Mouse (Mus musculus) liver, embryonic 13.5 days (tissue): ENCODE results near the gene Zfp738. TPM values are rescaled to one million over a fixed set of nuclear protein-coding genes. Genes with fewer than 3 reads are reported as not detected.
"Not testable (repeated sequence)": the region's sequence is repeated elsewhere in the genome, so short reads cannot be mapped to it uniquely, and the experiment has no call there.

Source experiments
- ATAC-seq: fragments of 200-750 bp; cut with Nextera tagmentation; 2 replicates; pipeline ENCODE4 v1.8.0; 2017; ENCODE audit warnings: low read depth, mild to moderate bottlenecking, moderate number of reproducible peaks, moderate library complexity
- DNase-seq: peaks from one replicate; pipeline ENCODE4 v3.0.0; 2022
- H3K27ac ChIP-seq: fragments of 300-500 bp; sonication (generic); 2 replicates; pipeline ENCODE4 v1.5.1; 2015; ENCODE audit warnings: moderate library complexity, mild to moderate bottlenecking, inconsistent platforms
- H3K27me3 ChIP-seq: fragments of 300-500 bp; sonication (generic); 2 replicates; pipeline ENCODE4 v1.6.1; 2015; ENCODE audit warnings: mild to moderate bottlenecking, inconsistent platforms
- H3K36me3 ChIP-seq: fragments of 300-500 bp; sonication (generic); 2 replicates; pipeline ENCODE4 v1.6.1; 2015; ENCODE audit warnings: mild to moderate bottlenecking, inconsistent platforms
- H3K4me1 ChIP-seq: fragments of 300-500 bp; sonication (generic); replicated peaks from 2 replicates; pipeline ENCODE4 v1.6.1; 2015; ENCODE audit warnings: inconsistent platforms
- H3K4me2 ChIP-seq: fragments of 300-500 bp; sonication (generic); 2 replicates; pipeline ENCODE4 v1.6.1; 2015; ENCODE audit warnings: inconsistent platforms, mild to moderate bottlenecking, moderate library complexity
- H3K4me3 ChIP-seq: fragments of 300-500 bp; sonication (generic); replicated peaks from 2 replicates; pipeline ENCODE4 v1.5.1; 2015; ENCODE audit warnings: mild to moderate bottlenecking, inconsistent platforms
- H3K9ac ChIP-seq: fragments of 300-500 bp; sonication (generic); 2 replicates; pipeline ENCODE4 v1.6.1; 2015; ENCODE audit warnings: mild to moderate bottlenecking, inconsistent platforms
- H3K9me3 ChIP-seq: fragments of 300-500 bp; sonication (generic); replicated peaks from 2 replicates; pipeline ENCODE4 v1.6.1; 2016; ENCODE audit warnings: inconsistent platforms
- WGBS: fragments of 180-500 bp; shearing (Covaris S2); methylation state at CpG from one replicate; pipeline ENCODE4 v1.1.7; 2015; ENCODE audit not compliant: insufficient replicate concordance; 5-methylcytosine and 5-hydroxymethylcytosine counted together
- polyA plus RNA-seq: library from polyadenylated mRNA; unstranded; fragments of >200 nt; fragmentation: Nextera tagmentation; extraction: Ambion mirVana; gene quantifications from 2 replicates; pipeline ENCODE4 v1.2.1, GENCODE M21; 2015

Zfp738 gene
- polyA plus RNA-seq = 2.4 and 3.1 TPM in 2 replicates

GRCm38 (mm10) chr13:67686971-67687370, at the start of gene Zfp738:
TSS of gene Zfp738 (minus strand) at chr13:67687071.
- Histone ChIP-seq H3K36me3 (no peaks in the 10 kb centered on the region), H3K4me1 (peaks cover 4% of the 10 kb centered on the region; the same call in 1 of the 2 replicates), H3K9ac (no peak within 1 kb of the TSS), H3K9me3 (no peaks in the 10 kb centered on the region), H3K27ac (no peak within 1 kb of the TSS), H3K4me2 (no peak within 1 kb of the TSS), H3K4me3 (no peak within 1 kb of the TSS), H3K27me3 (no peaks in the 10 kb centered on the region)
- WGBS = 63% methylated on average over 4 of the region's 4 CpGs
- ATAC-seq (no peak), DNase-seq (no peak)

GRCm38 (mm10) chr13:67734391-67734790, 47.5 kb upstream of the Zfp738 start:
- H3K36me3 ChIP-seq, H3K27ac ChIP-seq, H3K4me1 ChIP-seq, H3K4me3 ChIP-seq, H3K9ac ChIP-seq, H3K4me2 ChIP-seq, H3K27me3 ChIP-seq, DNase-seq, ATAC-seq: not testable (repeated sequence)
- WGBS = 70% methylated on average over 9 of the region's 9 CpGs
- 0 out of 2 replicates have a peak, but pooled peaks cover 13% of the 10 kb centered on the region for H3K9me3 ChIP-seq

GRCm38 (mm10) chr13:67729441-67729840, 42.6 kb upstream of the Zfp738 start:
- not testable (repeated sequence) for DNase-seq, H3K9me3 ChIP-seq, H3K4me1 ChIP-seq, H3K36me3 ChIP-seq, H3K27me3 ChIP-seq, H3K27ac ChIP-seq, ATAC-seq
- 0 out of 2 replicates have a peak overlapping the region, but pooled peaks have one; percentile 32 for H3K9ac ChIP-seq
- peak overlapping the region; percentile 53 for H3K4me3 ChIP-seq
- peak overlapping the region; percentile 54 for H3K4me2 ChIP-seq
- 42% methylated on average over 4 of the region's 4 CpGs for WGBS

GRCm38 (mm10) chr13:67728641-67729318, 41.9 kb upstream of the Zfp738 start, which contains the start of gene Zfp65:
TSS of gene Zfp65 (minus strand) at chr13:67729173.
- Histone ChIP-seq H3K36me3 (no peaks in the 10 kb centered on the region), H3K4me2 (peak within 1 kb of the TSS; percentile 54), H3K4me1 (no peaks in the 10 kb centered on the region), H3K27me3 (no peaks in the 10 kb centered on the region), H3K27ac (no peak within 1 kb of the TSS), H3K4me3 (peak within 1 kb of the TSS; percentile 53), H3K9me3 (0 out of 2 replicates have a peak, but pooled peaks cover 4% of the 10 kb centered on the region), H3K9ac (peak within 1 kb of the TSS; percentile 32; the same call in 1 of the 2 replicates)
- peak; percentile 60; the same call in 1 of the 2 replicates for ATAC-seq
- WGBS = 13% methylated on average over 18 of the region's 21 CpGs
- no peak for DNase-seq

- 63% methylated on average over 1 of the region's 1 CpGs for WGBS
- DNase-seq (no peak), ATAC-seq (no peak)
- no peak overlapping the region for H3K9ac ChIP-seq
- peak overlapping the region; percentile 54; the same call in 1 of the 2 replicates for H3K4me2 ChIP-seq
- H3K4me1 ChIP-seq = peaks cover 3% of the 10 kb centered on the region
- 0 out of 2 replicates have a peak, but pooled peaks cover 4% of the 10 kb centered on the region for H3K9me3 ChIP-seq
- peak overlapping the region; percentile 53; the same call in 1 of the 2 replicates for H3K4me3 ChIP-seq
- no peaks in the 10 kb centered on the region for H3K27me3 ChIP-seq
- no peak overlapping the region for H3K27ac ChIP-seq
- H3K36me3 ChIP-seq = no peaks in the 10 kb centered on the region
These were observed 41.2 kb upstream of the Zfp738 start for GRCm38 (mm10) chr13:67728106-67728505.

GRCm38 (mm10) chr13:67725331-67725730, 38.5 kb upstream of the Zfp738 start:
- not testable (repeated sequence) for H3K27ac ChIP-seq, H3K9me3 ChIP-seq, ATAC-seq, H3K27me3 ChIP-seq, H3K4me1 ChIP-seq, H3K36me3 ChIP-seq, H3K4me2 ChIP-seq, H3K9ac ChIP-seq, H3K4me3 ChIP-seq, DNase-seq
- WGBS = 68% methylated on average over 2 of the region's 2 CpGs

- Histone ChIP-seq H3K4me2 (peak overlapping the region; percentile 71), H3K27ac (peak overlapping the region; percentile 20; the same call in 1 of the 2 replicates), H3K9me3 (no peaks in the 10 kb centered on the region), H3K9ac (peak overlapping the region; percentile 82), H3K4me3 (peak overlapping the region; percentile 76), H3K4me1 (peaks cover 5% of the 10 kb centered on the region), H3K36me3 (no peaks in the 10 kb centered on the region), H3K27me3 (no peaks in the 10 kb centered on the region)
- peak; percentile 63 for DNase-seq
- ATAC-seq = peak; percentile 91
- under 1% methylated on average over 17 of the region's 17 CpGs for WGBS
These were observed 37.1 kb upstream of the Zfp738 start for GRCm38 (mm10) chr13:67723848-67724479.

GRCm38 (mm10) chr13:67683841-67684240, 3.0 kb downstream of the Zfp738 start:
- H3K9ac ChIP-seq = 0 out of 2 replicates have a peak overlapping the region, but pooled peaks have one; percentile 77
- 72% methylated on average over 2 of the region's 2 CpGs for whole genome bisulfite sequencing
- peak overlapping the region; percentile 72 for H3K4me2 ChIP-seq
- H3K4me1 ChIP-seq, DNase-seq, H3K36me3 ChIP-seq, H3K27me3 ChIP-seq, H3K27ac ChIP-seq, H3K9me3 ChIP-seq, ATAC-seq: not testable (repeated sequence)
- peak overlapping the region; percentile 72 for H3K4me3 ChIP-seq

- not testable (repeated sequence) for H3K27ac ChIP-seq, H3K36me3 ChIP-seq, H3K9me3 ChIP-seq, H3K4me1 ChIP-seq, H3K27me3 ChIP-seq
- H3K4me3 ChIP-seq = peak overlapping the region; percentile 72
- DNase-seq (peak; percentile 67), ATAC-seq (peak; percentile 98)
- 14% methylated on average over 16 of the region's 16 CpGs for WGBS
- peak overlapping the region; percentile 72 for H3K4me2 ChIP-seq
- H3K9ac ChIP-seq = peak overlapping the region; percentile 77
These were observed 3.7 kb downstream of the Zfp738 start for GRCm38 (mm10) chr13:67682959-67683735.

GRCm38 (mm10) chr13:67674902-67675301, 12.0 kb downstream of the Zfp738 start:
- no peaks in the 10 kb centered on the region for H3K9me3 ChIP-seq
- no peak overlapping the region for H3K9ac ChIP-seq
- ATAC-seq (no peak), DNase-seq (no peak)
- no peaks in the 10 kb centered on the region for H3K4me1 ChIP-seq
- H3K27me3 ChIP-seq = no peaks in the 10 kb centered on the region
- WGBS = 45% methylated on average over 2 of the region's 2 CpGs
- no peak overlapping the region for H3K4me2 ChIP-seq
- no peak overlapping the region for H3K4me3 ChIP-seq
- no peak overlapping the region for H3K27ac ChIP-seq
- H3K36me3 ChIP-seq = peaks cover 4% of the 10 kb centered on the region

GRCm38 (mm10) chr13:67652496-67652895, 34.4 kb downstream of the Zfp738 start:
- Histone ChIP-seq H3K4me1 (no peaks in the 10 kb centered on the region), H3K4me3 (no peak overlapping the region), H3K27me3 (no peaks in the 10 kb centered on the region), H3K4me2 (no peak overlapping the region), H3K9ac (no peak overlapping the region), H3K9me3 (no peaks in the 10 kb centered on the region), H3K27ac (no peak overlapping the region), H3K36me3 (no peaks in the 10 kb centered on the region)
- DNase-seq (no peak), ATAC-seq (no peak)
- 35% methylated on average over 3 of the region's 3 CpGs for WGBS
